Mouse (Mus musculus) left cerebral cortex, postnatal 10 days (tissue): ENCODE data around the gene Cyp2s1. TPM values are rescaled to one million over a fixed set of nuclear protein-coding genes. Genes with fewer than 3 reads are reported as not detected.

ENCODE experiments used
- DNase-seq, 2 experiments: peaks; one replicate each; pipeline ENCODE4 v3.0.0; 2021 to 2022; ENCODE audit warnings: low spot score in 2 of 2, mixed read lengths in 1 of 2; ENCODE audit errors: extremely low spot score in 1 of 2
- intact Hi-C: fragments of 180-260 bp; cut with DNase I; formaldehyde crosslinking; loops from one replicate; pipeline ENCODE4 v1.15.1; 2025
- total RNA-seq, 2 experiments: library from RNA; stranded (reverse); gene quantifications; 2 replicates each; pipeline ENCODE4 v1.2.3; 2021

The Cyp2s1 gene
- total RNA-seq, 2 experiments from 2014 or later = 5.5 to 8.1 TPM

DNA sequence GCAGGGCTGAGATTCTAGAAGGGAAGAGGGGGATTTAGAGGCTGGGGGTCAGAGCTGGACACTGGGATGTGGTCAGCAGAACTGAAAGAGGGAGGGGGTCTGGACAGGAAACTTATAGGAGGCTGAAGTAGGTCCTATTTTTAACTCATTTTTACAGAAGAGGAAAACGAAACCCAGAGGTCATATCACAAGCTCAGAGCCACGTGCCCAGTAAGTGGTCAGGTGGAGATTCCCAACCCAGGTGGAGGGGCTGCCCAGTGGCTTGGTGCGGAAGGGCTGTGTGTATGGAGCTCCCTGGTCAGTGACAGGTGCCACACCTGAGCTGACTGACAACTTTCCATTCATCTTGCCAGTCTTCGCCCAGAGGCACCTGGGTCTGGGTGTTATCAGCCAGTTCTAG is 29.7 kb downstream of the Cyp2s1 start:
- intact Hi-C loops = no loop called here
- DNase-seq = no peak

DNA sequence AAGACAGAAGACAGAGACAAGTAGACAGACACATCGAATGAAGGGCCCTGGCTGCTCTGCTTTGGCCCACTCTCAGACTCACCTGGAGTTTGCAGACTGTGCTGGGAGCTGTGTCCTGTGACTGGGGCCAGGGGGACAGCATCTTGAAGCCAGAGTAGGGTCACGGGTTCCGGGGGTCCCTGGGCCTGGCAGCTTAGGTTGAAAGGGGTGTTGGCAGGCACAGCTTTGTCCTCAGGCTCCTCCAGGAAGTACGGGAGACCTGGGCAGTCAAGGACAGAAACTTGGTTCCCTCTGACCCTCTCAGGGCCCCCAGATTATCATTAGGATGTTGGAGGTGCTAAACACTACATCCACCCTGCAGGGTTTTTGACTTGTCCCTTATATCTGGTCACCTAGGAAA is 31.0 kb downstream of the Cyp2s1 start:
- intact Hi-C loops = no loop called here

GRCm38 (mm10) chr7:25784808-25785207 is 31.9 kb downstream of the Cyp2s1 start:
- no peak for DNase-seq
- intact Hi-C loops = no loop called here

More for the DNA sequence above, 31.0 kb downstream of the Cyp2s1 start:
- DNase-seq = no peak

GRCm38 (mm10) chr7:25783746-25784145 is 33.0 kb downstream of the Cyp2s1 start:
- intact Hi-C loops = no loop called here
- DNase-seq = no peak

- intact Hi-C loops = no loop called here
- DNase-seq = no peak
These were observed 34.0 kb downstream of the Cyp2s1 start for GRCm38 (mm10) chr7:25782744-25783143.

DNA sequence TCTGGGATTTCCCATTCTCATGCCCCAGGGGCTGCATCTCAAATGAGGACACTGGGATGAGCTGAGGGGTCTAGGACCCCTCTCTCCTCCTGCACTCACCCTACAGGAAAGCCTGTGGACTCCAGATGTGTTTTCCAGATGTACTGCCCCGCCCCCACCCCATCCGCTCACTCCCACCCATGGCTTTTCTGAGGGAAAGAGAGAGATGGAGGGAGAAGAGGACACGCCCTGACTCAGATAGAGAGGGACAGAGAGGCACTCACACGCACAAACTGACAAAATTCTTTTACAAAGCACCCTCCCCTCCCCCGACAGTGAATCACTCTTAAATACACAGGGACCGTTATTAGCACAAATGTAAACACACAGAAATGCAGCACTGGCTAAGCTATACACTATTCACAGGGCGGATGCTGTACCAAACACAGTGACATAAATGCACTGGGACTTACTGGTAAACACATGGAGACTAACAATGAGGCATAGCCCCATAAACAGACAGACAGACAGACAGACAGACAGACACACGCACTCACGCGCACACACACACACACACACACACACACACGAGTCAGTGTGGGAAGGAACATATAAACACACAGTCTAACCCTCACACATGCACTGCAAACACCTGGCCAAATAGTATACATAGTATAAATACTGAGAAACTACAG is 34.6 kb downstream of the Cyp2s1 start:
- DNase-seq = no peak
- intact Hi-C loops = no loop called here

DNA sequence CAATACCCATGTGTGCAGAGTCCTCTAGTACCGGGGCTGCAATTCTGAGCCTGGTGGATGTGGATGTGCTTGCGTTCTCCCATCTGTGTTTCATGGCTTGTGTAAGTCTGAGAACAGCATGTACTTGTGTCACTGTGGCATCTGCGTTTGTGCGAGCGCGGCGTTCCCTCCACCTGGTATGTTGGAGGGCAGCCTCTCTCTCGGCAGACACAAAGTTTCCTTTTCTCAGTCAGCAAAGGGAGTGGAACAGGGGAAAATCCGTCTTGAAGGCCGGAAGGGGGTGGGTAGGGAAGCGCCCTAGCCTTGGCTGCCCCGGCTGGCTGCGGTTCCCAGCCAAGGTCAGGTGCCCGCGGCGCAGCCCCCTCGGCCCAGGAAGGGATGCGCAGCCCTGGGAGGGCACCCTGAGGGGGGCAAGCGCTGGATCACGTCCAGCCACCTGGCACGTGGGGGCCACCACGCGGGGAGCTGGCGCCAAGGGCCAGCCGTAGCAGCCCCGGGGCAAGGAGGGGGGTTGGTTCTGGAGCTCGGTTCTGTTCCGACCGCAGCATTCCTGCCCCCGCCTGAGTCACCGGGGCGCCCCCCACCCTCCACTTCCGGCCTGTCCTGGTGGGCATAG is 35.3 kb downstream of the Cyp2s1 start:
- intact Hi-C loops = no loop called here
- peak; percentile 46 to 71 for DNase-seq

DNA sequence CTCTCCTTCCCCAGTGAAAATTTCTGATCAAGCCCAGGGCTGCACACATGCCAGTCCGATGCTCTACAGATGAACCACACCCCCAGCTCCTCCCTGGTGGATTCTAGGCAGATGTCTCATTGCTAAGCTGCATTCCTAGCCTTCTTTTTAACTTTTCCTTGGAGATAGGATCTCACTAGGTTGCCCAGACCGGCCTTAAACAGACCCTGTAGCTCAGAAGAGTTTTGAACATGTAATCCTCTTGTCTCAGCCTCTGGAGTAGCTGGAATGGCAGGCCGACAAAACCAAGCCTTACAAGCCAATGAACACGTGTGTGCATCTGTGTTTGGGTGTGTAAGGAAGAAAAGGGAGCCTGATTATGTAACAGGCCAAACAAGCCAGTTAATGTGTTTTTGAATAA is 36.0 kb downstream of the Cyp2s1 start:
- no peak for DNase-seq
- intact Hi-C loops = no loop called here

DNA sequence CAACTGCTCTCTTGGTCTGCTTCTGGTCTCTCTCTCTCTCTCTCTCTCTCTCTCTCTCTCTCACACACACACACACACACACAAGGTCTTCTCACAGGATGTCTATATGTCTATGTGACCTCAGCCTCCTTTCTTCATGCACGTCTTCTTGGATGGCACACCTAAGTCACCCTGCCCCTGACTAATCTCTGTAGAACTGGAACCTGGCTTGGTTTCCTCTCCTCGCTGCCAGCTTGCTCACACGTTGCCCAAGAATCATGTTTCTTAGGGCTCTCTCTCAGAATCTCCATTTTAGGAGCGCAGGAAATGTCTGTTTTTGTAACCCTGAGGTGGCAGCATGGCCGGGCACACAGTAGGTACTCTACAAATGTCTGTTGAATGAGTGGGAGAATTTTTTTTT is 36.7 kb downstream of the Cyp2s1 start:
- intact Hi-C loops = no loop called here
- DNase-seq = no peak

DNA sequence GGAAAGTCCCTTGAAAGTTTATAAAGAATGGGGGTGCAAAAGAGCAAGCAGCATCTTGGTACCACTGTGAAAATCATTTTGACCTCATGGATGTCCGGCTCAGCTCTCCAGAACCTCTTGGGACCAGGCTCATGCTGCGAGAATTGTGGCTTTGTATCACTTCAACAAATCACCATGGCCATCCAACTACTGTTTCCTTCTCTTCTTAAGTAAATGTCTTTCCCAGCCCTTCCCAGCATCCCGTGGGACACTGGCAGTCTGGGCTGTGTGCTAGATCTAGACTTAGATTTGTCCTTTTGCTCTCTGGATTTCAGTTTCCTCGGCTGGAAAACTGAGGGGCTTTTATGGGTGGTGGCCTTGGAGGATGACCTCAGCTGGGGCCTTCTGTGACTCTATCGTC is 48.5 kb downstream of the Cyp2s1 start:
- no peak for DNase-seq
- intact Hi-C loops = no loop called here

DNA sequence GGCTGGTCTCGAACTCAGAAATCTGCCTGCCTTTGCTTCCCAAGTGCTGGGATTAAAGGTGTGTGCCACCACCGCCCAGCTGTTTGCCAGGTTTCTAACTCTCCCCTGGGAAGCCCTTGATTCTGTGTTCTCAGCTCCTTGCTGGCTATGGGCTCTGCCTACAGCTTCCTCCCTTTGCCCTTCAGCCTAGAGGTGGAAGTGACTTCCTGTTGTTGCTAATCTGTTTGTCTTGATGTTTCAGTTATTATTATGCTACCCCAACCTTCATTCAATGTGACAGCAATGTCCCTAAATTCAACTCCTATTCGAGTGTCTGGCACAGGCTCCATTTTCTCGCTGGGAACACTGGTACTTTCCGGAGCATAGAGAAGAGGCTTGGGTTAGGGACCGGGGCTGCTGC is 50.6 kb downstream of the Cyp2s1 start:
- intact Hi-C loops = no loop called here
- no peak for DNase-seq

DNA sequence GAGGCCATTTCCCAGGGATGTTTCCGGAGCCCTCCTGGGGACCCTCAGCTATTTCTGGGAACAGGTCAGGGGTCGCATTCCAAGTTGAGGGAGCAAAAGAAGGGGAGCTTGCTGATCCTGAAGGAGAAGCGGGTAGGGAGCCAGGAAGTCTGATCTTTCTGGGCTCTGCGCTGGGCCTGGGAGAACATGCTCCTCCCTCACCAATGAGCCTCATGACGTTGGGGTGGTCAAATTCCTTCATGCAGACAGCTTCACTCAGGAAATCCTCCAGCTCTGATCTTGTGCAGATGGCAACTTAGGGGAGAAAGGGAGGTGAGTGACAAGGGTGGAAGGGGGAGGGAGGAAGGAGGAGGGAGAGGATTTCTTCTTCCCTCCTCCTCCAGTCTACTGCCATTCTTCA is 52.5 kb downstream of the Cyp2s1 start:
- intact Hi-C loops = no loop called here

DNA sequence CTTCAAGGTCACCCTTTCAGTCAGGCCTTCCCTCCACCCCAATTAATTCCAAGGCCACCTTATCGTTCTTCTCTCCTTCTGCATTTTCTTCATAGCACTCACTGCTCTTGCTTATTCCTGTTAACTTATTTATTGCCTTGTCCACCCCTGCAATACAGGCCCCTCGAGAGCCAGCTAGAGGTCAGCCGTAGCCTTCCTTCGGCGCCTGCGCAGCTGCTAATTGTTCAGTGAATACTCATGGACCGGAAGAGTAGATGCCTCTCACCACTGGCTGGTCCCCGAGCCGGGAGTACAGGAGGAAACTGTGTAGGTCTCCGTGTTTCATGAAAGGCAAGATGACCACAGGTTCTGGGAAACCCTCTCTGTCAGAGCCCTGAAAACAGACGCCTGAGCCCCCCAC is 53.0 kb downstream of the Cyp2s1 start:
- no peak for DNase-seq
- intact Hi-C loops = no loop called here

More for the DNA sequence above, 52.5 kb downstream of the Cyp2s1 start:
- no peak for DNase-seq

DNA sequence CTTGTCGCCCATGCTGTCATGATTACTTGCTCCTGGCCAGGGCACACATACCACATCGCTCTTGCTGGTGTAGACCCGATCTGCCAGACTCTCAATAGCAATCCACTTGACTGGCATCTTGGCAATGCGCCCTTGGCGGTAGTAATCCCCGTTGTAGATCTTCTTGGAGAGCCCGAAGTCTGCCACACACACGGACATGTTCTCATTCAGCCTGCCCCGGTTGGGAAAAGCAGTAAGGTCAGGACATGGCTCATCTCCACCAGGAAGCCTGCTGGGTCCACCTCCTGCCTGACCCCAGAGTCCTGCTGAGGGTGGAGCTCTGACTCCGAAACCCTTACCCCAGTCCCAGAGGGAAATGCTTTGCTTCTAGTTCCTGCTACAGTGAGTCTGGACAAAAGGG is 55.4 kb downstream of the Cyp2s1 start:
- DNase-seq = peak in 1 of 2 experiments; percentile 64

GRCm38 (mm10) chr7:25756011-25756410 is 60.7 kb downstream of the Cyp2s1 start:
- intact Hi-C loops = loop anchor here (1.0 to 5.0 kb wide), 2 partner anchors 49 to 91 kb away; no protein-coding TSS in a partner anchor
- DNase-seq = peak; percentile 87 to 96

More for the DNA sequence above, 55.4 kb downstream of the Cyp2s1 start:
- intact Hi-C loops = no loop called here

DNA sequence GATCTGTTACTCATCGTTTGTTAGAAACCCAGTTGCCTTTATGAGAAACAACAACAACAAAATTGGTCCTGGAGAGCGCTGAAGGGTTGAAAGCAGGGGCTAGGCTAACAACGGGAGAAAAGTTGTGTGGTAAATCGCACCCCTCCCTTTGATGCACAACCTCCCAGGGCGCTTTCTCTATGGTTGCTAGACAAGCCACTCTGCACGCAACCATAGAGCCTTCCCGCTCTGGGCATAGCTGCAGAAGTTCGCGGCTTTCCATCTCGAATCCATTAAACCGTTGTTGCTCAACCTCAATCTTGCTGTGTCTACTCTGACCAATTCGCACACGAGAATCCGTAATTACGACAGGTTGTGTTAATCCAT is 61.3 kb downstream of the Cyp2s1 start:
- intact Hi-C loops = loop anchor here (5.0 kb wide), 1 partner anchor 92 kb away; no protein-coding TSS in a partner anchor
- DNase-seq = peak; percentile 65 to 81

DNA sequence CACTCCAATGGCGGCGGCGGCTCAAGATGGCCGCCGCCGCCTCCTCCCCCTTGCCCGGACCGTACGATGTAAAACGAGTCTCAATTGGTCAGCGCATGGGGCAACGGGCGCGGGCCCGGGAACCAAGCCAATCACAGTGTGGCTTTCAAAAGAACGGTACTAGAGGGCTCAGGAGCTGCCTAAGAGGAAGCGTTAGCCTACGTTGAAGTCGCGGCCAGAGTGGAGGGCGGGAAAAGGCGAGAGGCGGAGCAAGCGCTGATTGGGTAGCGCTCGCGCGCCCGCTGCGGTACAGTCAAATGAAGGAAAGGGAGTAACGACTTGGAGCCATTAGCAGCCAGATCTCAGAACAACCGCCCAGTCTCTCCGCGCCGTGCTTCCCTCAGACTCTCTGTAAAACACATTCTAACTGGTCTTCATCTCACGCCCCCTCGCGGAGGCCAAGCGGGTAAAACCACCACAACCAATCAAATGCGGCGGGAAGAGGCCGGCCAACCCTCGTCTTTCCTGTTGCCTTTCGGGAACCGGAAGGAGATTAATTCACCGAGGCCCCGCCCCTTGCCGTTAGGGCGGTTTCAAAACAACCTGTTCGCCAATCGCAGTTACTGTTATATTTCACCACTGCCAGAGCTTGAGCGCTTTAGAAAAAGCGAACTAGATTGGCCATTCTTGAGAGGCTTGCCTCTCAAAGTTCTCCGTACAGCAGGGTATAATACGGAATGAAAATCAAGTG is 61.8 kb downstream of the Cyp2s1 start, which contains the start of gene Hnrnpul1:
Hnrnpul1 (minus strand) TSS at position 20 of the 730 bp plus-strand sequence.
- intact Hi-C loops = loop anchor here (5.0 kb wide), 1 partner anchor 92 kb away; no protein-coding TSS in a partner anchor
- peak; percentile 99 to 100 for DNase-seq

GRCm38 (mm10) chr7:25754439-25754737 is 62.3 kb downstream of the Cyp2s1 start:
- DNase-seq = no peak
- intact Hi-C loops = no loop called here

DNA sequence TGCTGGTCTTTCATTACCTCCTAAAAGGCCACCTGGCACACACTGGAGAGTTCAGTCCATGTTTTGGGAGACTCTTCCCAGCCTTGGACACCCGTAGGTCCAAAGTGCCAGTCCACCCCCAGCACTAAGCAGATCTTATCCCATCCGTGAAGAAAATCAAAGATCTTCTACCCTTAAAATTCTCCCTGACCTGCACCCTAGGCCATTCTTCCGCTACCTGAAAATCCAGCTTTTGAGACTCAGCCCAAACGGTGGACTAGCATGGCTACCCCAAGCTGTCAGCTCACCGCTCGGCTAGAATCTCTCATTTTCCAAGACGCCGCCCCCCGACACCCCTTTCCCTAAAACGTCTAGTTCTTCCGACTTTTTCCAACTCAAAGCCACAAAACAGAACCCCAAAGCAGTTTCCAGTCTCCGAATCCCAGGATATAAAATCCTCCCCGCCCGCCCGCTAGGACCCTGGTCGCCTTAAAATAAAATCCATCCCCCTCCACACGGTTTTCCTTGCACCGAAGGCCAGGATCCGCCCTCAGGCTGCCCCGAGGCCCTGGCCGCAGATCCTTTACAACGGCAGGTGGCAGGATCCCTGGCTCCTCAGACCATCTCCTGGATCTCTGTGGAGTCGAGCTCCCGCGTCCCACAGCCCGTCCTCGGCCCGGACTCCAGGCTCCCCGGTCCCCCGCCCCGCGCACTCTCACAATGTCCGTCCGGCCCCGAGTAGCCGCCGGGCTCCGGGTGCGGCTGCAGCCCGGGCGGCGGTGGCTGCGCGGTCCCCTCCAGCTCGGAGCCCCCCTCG is 62.9 kb downstream of the Cyp2s1 start:
- intact Hi-C loops = no loop called here
- peak; percentile 31 to 79 for DNase-seq
